Mouse (Mus musculus) lung, embryonic 15.5 days (tissue): ENCODE measurements around the gene Gstp3. TPM values are rescaled to one million over a fixed set of nuclear protein-coding genes. Genes with fewer than 3 reads are reported as not detected.

ENCODE experiments used
- ATAC-seq: fragments of 200-750 bp; cut with Nextera tagmentation; 2 replicates; pipeline ENCODE4 v1.8.0; 2017; ENCODE audit warnings: moderate number of reproducible peaks, borderline replicate concordance; ENCODE audit not compliant: low FRiP score, low TSS enrichment; ENCODE audit errors: extremely low read depth
- H3K27ac ChIP-seq: fragments of 300-500 bp; sonication (generic); 2 replicates; pipeline ENCODE4 v1.5.1; 2015; ENCODE audit warnings: moderate library complexity, mild to moderate bottlenecking, inconsistent platforms
- H3K27me3 ChIP-seq: fragments of 300-500 bp; sonication (generic); 2 replicates; pipeline ENCODE4 v1.6.1; 2015; ENCODE audit warnings: inconsistent platforms
- H3K36me3 ChIP-seq: fragments of 300-500 bp; sonication (generic); 2 replicates; pipeline ENCODE4 v1.6.1; 2015; ENCODE audit warnings: inconsistent platforms
- H3K4me1 ChIP-seq: fragments of 300-500 bp; sonication (generic); 2 replicates; pipeline ENCODE4 v1.6.1; 2015; ENCODE audit warnings: inconsistent platforms
- H3K4me2 ChIP-seq: fragments of 300-500 bp; sonication (generic); 2 replicates; pipeline ENCODE4 v1.6.1; 2015; ENCODE audit warnings: inconsistent platforms, mild to moderate bottlenecking, moderate library complexity
- H3K4me3 ChIP-seq: fragments of 300-500 bp; sonication (generic); 2 replicates; pipeline ENCODE4 v1.5.1; 2015; ENCODE audit warnings: mild to moderate bottlenecking, inconsistent platforms
- H3K9ac ChIP-seq: fragments of 300-500 bp; sonication (generic); 2 replicates; pipeline ENCODE4 v1.6.1; 2015; ENCODE audit warnings: inconsistent platforms
- H3K9me3 ChIP-seq: fragments of 300-500 bp; sonication (generic); 2 replicates; pipeline ENCODE4 v1.6.1; 2016; ENCODE audit warnings: inconsistent platforms
- WGBS: fragments of 180-500 bp; shearing (Covaris S2); methylation state at CpG from one replicate; pipeline ENCODE4 v1.1.7; 2015; 5-methylcytosine and 5-hydroxymethylcytosine counted together
- polyA plus RNA-seq: library from polyadenylated mRNA; unstranded; fragments of >200 nt; fragmentation: Nextera tagmentation; extraction: Ambion mirVana; gene quantifications from 2 replicates; pipeline ENCODE4 v1.2.1, GENCODE M21; 2015

Gstp3 gene
- polyA plus RNA-seq, 1 experiment from 2014 or later: 0.22 TPM

GRCm38 (mm10) chr19:4011086-4011485 lies 48.3 kb downstream of the Gstp3 start:
- no peak overlapping the region for H3K4me2 ChIP-seq

More at GRCm38 (mm10) chr19:4011086-4011485, 48.3 kb downstream of the Gstp3 start:
- no peak overlapping the region for H3K27ac ChIP-seq
- no peaks in the 10 kb centered on the region for H3K9me3 ChIP-seq
- 90% methylated on average over 5 of the region's 5 CpGs for WGBS
- no peaks in the 10 kb centered on the region for H3K27me3 ChIP-seq
- H3K9ac ChIP-seq: no peak overlapping the region
- 0 out of 2 replicates have a peak overlapping the region, but pooled peaks have one; percentile 11 for H3K4me3 ChIP-seq
- peaks cover 42% of the 10 kb centered on the region for H3K36me3 ChIP-seq
- H3K4me1 ChIP-seq: peaks cover 11% of the 10 kb centered on the region
- no peak for ATAC-seq

Other genes with a start within 250 kb of the Gstp3 start
- 55.8 and 68.1 TPM in 2 replicates for gene Chka, start 207.8 kb downstream of the Gstp3 start, polyA plus RNA-seq
- gene Tcirg1, start 152.4 kb downstream of the Gstp3 start, polyA plus RNA-seq: 46.6 and 53.1 TPM in 2 replicates
- 303 and 306 TPM in 2 replicates for gene Ndufs8, start 146.8 kb downstream of the Gstp3 start, polyA plus RNA-seq
- gene Aldh3b1, start 129.8 kb downstream of the Gstp3 start, polyA plus RNA-seq: 3.5 and 4.6 TPM in 2 replicates
- gene Unc93b1, start 124.4 kb downstream of the Gstp3 start, polyA plus RNA-seq: 18.4 and 22.3 TPM in 2 replicates
- gene Aldh3b3, start 100.9 kb downstream of the Gstp3 start, polyA plus RNA-seq: 0.11 and 0.13 TPM in 2 replicates
- gene Aldh3b2, start 87.2 kb downstream of the Gstp3 start, polyA plus RNA-seq: 1.3 and 1.5 TPM in 2 replicates
- 11.1 and 12.5 TPM in 2 replicates for gene Acy3, start 73.0 kb downstream of the Gstp3 start, polyA plus RNA-seq
- gene Tbx10, start 66.8 kb downstream of the Gstp3 start, polyA plus RNA-seq: not detected in 2 replicates
- gene Nudt8, start 59.0 kb downstream of the Gstp3 start, polyA plus RNA-seq: 25.9 and 28.0 TPM in 2 replicates
- 2.3 and 2.4 TPM in 2 replicates for gene Gm49405, start 58.9 kb downstream of the Gstp3 start, polyA plus RNA-seq
- 3.6 and 4.9 TPM in 2 replicates for gene Doc2g, start 56.3 kb downstream of the Gstp3 start, polyA plus RNA-seq
- 191 and 199 TPM in 2 replicates for gene Ndufv1, start 46.8 kb downstream of the Gstp3 start, polyA plus RNA-seq
- gene Gstp1, start 21.6 kb downstream of the Gstp3 start, polyA plus RNA-seq: 470 and 486 TPM in 2 replicates
- 3.9 and 5.2 TPM in 2 replicates for gene Gstp2, start 13.5 kb downstream of the Gstp3 start, polyA plus RNA-seq
- not detected in 2 replicates for gene Cabp2, start 22.0 kb upstream of the Gstp3 start, polyA plus RNA-seq
- 100 and 103 TPM in 2 replicates for gene Cdk2ap2, start 37.6 kb upstream of the Gstp3 start, polyA plus RNA-seq
- gene Pitpnm1, start 40.4 kb upstream of the Gstp3 start, polyA plus RNA-seq: 12.5 and 13.8 TPM in 2 replicates
- gene Aip, start 66.3 kb upstream of the Gstp3 start, polyA plus RNA-seq: 104 and 106 TPM in 2 replicates
- gene Gpr152, start 80.2 kb upstream of the Gstp3 start, polyA plus RNA-seq: not detected in 2 replicates
- 0.11 TPM in 1 of 2 replicates, not detected in the other for gene Cabp4, start 84.5 kb upstream of the Gstp3 start, polyA plus RNA-seq
- gene Coro1b, start 89.0 kb upstream of the Gstp3 start, polyA plus RNA-seq: 157 and 168 TPM in 2 replicates
- gene Ptprcap, start 94.0 kb upstream of the Gstp3 start, polyA plus RNA-seq: 3.4 and 13.5 TPM in 2 replicates
- gene Rps6kb2, start 103.8 kb upstream of the Gstp3 start, polyA plus RNA-seq: 45.0 and 49.4 TPM in 2 replicates
- 2.4 and 2.8 TPM in 2 replicates for gene Carns1, start 115.9 kb upstream of the Gstp3 start, polyA plus RNA-seq
- 2.5 and 6.7 TPM in 2 replicates for gene Tbc1d10c, start 131.7 kb upstream of the Gstp3 start, polyA plus RNA-seq
- 974 TPM in 2 replicates for gene Ppp1ca, start 132.5 kb upstream of the Gstp3 start, polyA plus RNA-seq
- gene Rad9a, start 142.1 kb upstream of the Gstp3 start, polyA plus RNA-seq: 32.5 and 34.7 TPM in 2 replicates
- 4.7 and 5.5 TPM in 2 replicates for gene Clcf1, start 154.7 kb upstream of the Gstp3 start, polyA plus RNA-seq
- gene AC109138.7, start 154.8 kb upstream of the Gstp3 start, polyA plus RNA-seq: not detected in 2 replicates
- gene Pold4, start 172.3 kb upstream of the Gstp3 start, polyA plus RNA-seq: 27.6 and 32.4 TPM in 2 replicates
- gene Ssh3, start 209.6 kb upstream of the Gstp3 start, polyA plus RNA-seq: 15.2 and 16.9 TPM in 2 replicates
- 3.3 and 4.2 TPM in 2 replicates for gene Ankrd13d, start 223.6 kb upstream of the Gstp3 start, polyA plus RNA-seq
- 16.2 and 16.7 TPM in 2 replicates for gene Grk2, start 246.7 kb upstream of the Gstp3 start, polyA plus RNA-seq